Comparison of ENCODE assay signal across 16 mouse cellular contexts in genomic region chr17:71705550-71706480, GRCm38 (mm10). TPM values are rescaled to one million over a fixed set of nuclear protein-coding genes. Genes with fewer than 3 reads are reported as not detected.
DNase-seq lines count a peak whose midpoint lies in the region; ATAC-seq lines count a peak whose summit lies in the region.
"Had no signal": no experiment of that assay in that cellular context is flagged by ENCODE, and none has a peak within 500 bp of the region (broad histone marks: within the 10 kb centered on the region; RNA-seq: fewer than 3 reads in every experiment).

No protein-coding gene starts in this region.

- no peaks in the 10 kb centered on the region for H3K27me3 ChIP-seq in heart, embryonic 11.5 days (ENCODE audit: control insufficient read depth, insufficient read depth, low read length)
- H3K27me3 ChIP-seq in limb, embryonic 10.5 days (ENCODE audit: low read depth, poor library complexity, severe bottlenecking): no peaks in the 10 kb centered on the region

- H3K4me2 ChIP-seq in heart, embryonic 11.5 days: no peak overlapping the region
- H3K4me2 ChIP-seq: hindbrain, embryonic 13.5 days; liver, embryonic 11.5 days had no signal

- H3K4me3 ChIP-seq in heart, embryonic 11.5 days (ENCODE audit: low read depth, low read length): no peak overlapping the region
- no peak overlapping the region for H3K4me3 ChIP-seq in limb, embryonic 10.5 days
- H3K4me3 ChIP-seq: hindbrain, embryonic 13.5 days had no signal

- 57% methylated on average over 14 of the region's 14 CpGs for WGBS in heart, embryonic 11.5 days (ENCODE audit: insufficient replicate concordance)
- 88% methylated on average over 14 of the region's 14 CpGs for WGBS in limb, embryonic 10.5 days

- H3K36me3 ChIP-seq in heart, embryonic 11.5 days (ENCODE audit: control insufficient read depth, insufficient read depth, low read length): no peaks in the 10 kb centered on the region
- H3K36me3 ChIP-seq in limb, embryonic 10.5 days: no peaks in the 10 kb centered on the region
- H3K36me3 ChIP-seq: hindbrain, embryonic 13.5 days had no signal

- no peak overlapping the region for H3K9ac ChIP-seq in heart, embryonic 11.5 days (ENCODE audit: low read depth, low read length)
- H3K9ac ChIP-seq: hindbrain, embryonic 13.5 days had no signal

- peaks cover 3% of the 10 kb centered on the region; the same call in 1 of the 2 replicates for H3K9me3 ChIP-seq in heart, embryonic 11.5 days (replicated peaks; ENCODE audit: control insufficient read depth, low read length)
- no peaks in the 10 kb centered on the region for H3K9me3 ChIP-seq in limb, embryonic 10.5 days (replicated peaks)
- H3K9me3 ChIP-seq: hindbrain, embryonic 13.5 days had no signal

- peak; percentile 9 for DNase-seq in adrenal gland, postnatal 10 days
- DNase-seq in adrenal gland, postnatal 36 days: no peak
- peak; percentile 18 for DNase-seq in ES-CJ7 (ENCODE audit: low read depth, low spot score)
- peak; percentile 58 for DNase-seq in skeletal muscle tissue, adult 2 months (ENCODE audit: low read depth, low spot score)
- no peak for DNase-seq in limb, embryonic 10.5 days (ENCODE audit: low spot score)
- DNase-seq in adrenal gland, postnatal 14 days: no peak
- no peak for DNase-seq in layer of hippocampus, postnatal 10 days (ENCODE audit: low spot score in 2 of 2)
- DNase-seq: cerebellum, adult 11 months; kidney, adult 8-10 months; right cerebral cortex, adult 18-20 months had no signal

- H3K27ac ChIP-seq in heart, embryonic 11.5 days (ENCODE audit: low read depth, low read length): peak overlapping the region; percentile 42
- no peak overlapping the region for H3K27ac ChIP-seq in limb, embryonic 10.5 days
- H3K27ac ChIP-seq: hindbrain, embryonic 13.5 days had no signal

- peaks cover 22% of the 10 kb centered on the region for H3K4me1 ChIP-seq in heart, embryonic 11.5 days (ENCODE audit: control insufficient read depth, insufficient read depth, low read length)
- H3K4me1 ChIP-seq in limb, embryonic 10.5 days: no peaks in the 10 kb centered on the region; the same call in 1 of the 2 replicates

- no peak for ATAC-seq in heart, embryonic 11.5 days (replicated peaks; ENCODE audit: insufficient number of reproducible peaks, low FRiP score, low TSS enrichment)

RNA-seq across cellular contexts. Expression of gene Togaram2, which starts 32.8 kb away (rescaled TPM):
- under 1 TPM; 0.27 to 0.33 TPM for total RNA-seq in adrenal gland, postnatal 10 days (2021)
- not detected for total RNA-seq in adrenal gland, postnatal 36 days (2021)
- polyA plus RNA-seq in heart, embryonic 11.5 days (2014; fragmentation: Nextera tagmentation; extraction: Ambion mirVana): 1.9 and 3.1 TPM in 2 replicates
- polyA plus RNA-seq in limb, embryonic 10.5 days (2016; fragmentation: Nextera tagmentation; extraction: Ambion mirVana): not detected in 2 replicates
- total RNA-seq in adrenal gland, postnatal 14 days (2021): not detected in 2 replicates
- 1 to 10 TPM; 1.6 to 2.4 TPM for total RNA-seq in layer of hippocampus, postnatal 10 days (2021)
- total RNA-seq: common myeloid progenitor, adult 5-6 weeks; monocyte, adult 5-6 weeks; neutrophil, adult 5-6 weeks had no signal
- polyA plus RNA-seq: liver, embryonic 11.5 days had no signal

RNA-seq across cellular contexts. Expression of gene Pcare, which starts 46.9 kb away (rescaled TPM):
- total RNA-seq in adrenal gland, postnatal 10 days (2021): not detected
- not detected for total RNA-seq in adrenal gland, postnatal 36 days (2021)
- polyA plus RNA-seq in heart, embryonic 11.5 days (2014; fragmentation: Nextera tagmentation; extraction: Ambion mirVana): not detected in 2 replicates
- polyA plus RNA-seq in limb, embryonic 10.5 days (2016; fragmentation: Nextera tagmentation; extraction: Ambion mirVana): not detected in 2 replicates
- total RNA-seq in adrenal gland, postnatal 14 days (2021): not detected in 2 replicates
- total RNA-seq in layer of hippocampus, postnatal 10 days (2021): under 1 TPM in 1 of 2 experiments, not detected in 1; 0.09 TPM
- total RNA-seq: common myeloid progenitor, adult 5-6 weeks; monocyte, adult 5-6 weeks; neutrophil, adult 5-6 weeks had no signal
- polyA plus RNA-seq: hindbrain, embryonic 13.5 days; liver, embryonic 11.5 days had no signal

Comparison
In these comparisons a context has a peak if more than half of its experiments do, and no peak if none do; other contexts are left out.
1. DNase-seq: peak in adrenal gland, postnatal 10 days (single experiment), ES-CJ7 (single experiment) and skeletal muscle tissue, adult 2 months (single experiment); none in adrenal gland, postnatal 36 days (0 of 2), limb, embryonic 10.5 days (single experiment), adrenal gland, postnatal 14 days (single experiment) and layer of hippocampus, postnatal 10 days (0 of 2).